Mouse (Mus musculus) cortical plate, adult 2 months (tissue): ENCODE data around the gene Eps15l1.

ENCODE experiments used
- CTCF ChIP-seq: fragments of 200-500 bp; IDR thresholded peaks from 2 replicates; pipeline ENCODE4 v1.5.1; 2011; ENCODE audit warnings: mild to moderate bottlenecking, control low read depth, low read length; ENCODE audit not compliant: insufficient read depth; ENCODE audit errors: extremely low read depth
- POLR2A ChIP-seq: fragments of 200-500 bp; IDR thresholded peaks from 2 replicates; pipeline ENCODE4 v1.6.1; 2011; ENCODE audit warnings: mild to moderate bottlenecking, low read length, control low read depth; ENCODE audit not compliant: insufficient read depth; ENCODE audit errors: extremely low read depth

- TF ChIP-seq POLR2A: no peak
- no peak for TF ChIP-seq CTCF
Measured at GRCm38 (mm10) chr8:72464211-72464610, 43.0 kb upstream of the Eps15l1 start.
